Mouse (Mus musculus): ENCODE measurements at regions not wholly inside any gene's neighbourhood (a gene's known extent, or its start where the extent isn't known, plus 50 kb on each side); places are given as distances from the start of the nearest gene placed in this dataset.

DNA sequence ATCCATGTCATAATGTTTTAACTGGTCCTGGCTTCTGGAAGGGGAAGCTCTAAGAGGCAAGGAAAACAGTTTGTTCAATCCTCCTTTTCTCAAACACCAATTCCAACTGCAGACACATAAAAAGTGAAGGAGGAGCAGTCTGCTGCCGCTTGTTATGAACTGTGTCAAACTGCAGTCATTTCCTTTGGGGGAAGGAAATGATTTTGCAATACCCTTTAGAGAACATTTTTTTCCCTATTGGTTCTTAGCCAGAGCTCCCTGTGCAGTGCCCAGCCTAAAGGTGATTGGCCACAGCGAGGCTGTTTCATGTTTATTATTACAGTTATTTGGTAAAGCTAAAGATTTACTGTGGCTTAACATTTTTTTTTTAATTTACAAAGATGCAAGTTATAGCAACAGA is 1132.6 kb upstream of the Fbxo33 start:
- DNase-seq: peak; percentile 3

DNA sequence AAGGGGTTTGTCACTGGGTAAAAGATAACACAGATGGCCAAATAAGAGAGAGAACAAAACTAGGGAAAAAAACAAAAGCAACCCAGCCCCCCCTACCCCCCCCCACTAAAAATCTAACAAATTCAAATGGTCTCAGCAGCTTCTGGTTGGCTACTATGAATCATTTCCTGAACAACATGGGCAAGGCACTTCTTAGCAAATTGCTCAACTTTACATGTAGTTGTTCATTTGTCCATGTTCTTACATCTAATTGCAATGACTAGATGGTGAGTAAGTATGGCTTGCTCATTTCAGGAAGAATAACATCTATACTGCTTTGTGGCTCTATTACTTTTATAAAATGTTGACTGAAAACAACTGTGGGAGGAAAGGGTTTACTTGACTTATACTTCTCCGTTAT is 1124.9 kb upstream of the Fbxo33 start:
- no peak for DNase-seq

DNA sequence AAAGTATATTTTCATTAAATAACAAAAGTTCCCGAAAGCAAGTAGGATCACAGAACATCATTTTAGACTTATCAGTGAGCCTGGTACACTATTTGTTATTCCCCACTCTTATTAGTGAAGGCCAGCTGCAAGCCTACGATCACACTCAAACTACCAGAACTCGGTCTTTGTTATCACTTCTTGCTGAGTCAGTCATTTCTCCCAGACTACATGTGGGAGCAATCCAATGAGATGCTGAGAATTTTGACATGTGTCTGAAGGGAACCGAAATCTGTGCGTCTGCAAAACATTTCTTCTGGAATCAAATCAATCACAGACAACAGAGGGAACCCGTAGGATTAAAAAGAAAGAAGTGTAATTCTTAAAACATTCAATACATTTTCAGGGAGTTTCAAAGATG is 1100.5 kb upstream of the Fbxo33 start:
- no peak for DNase-seq

DNA sequence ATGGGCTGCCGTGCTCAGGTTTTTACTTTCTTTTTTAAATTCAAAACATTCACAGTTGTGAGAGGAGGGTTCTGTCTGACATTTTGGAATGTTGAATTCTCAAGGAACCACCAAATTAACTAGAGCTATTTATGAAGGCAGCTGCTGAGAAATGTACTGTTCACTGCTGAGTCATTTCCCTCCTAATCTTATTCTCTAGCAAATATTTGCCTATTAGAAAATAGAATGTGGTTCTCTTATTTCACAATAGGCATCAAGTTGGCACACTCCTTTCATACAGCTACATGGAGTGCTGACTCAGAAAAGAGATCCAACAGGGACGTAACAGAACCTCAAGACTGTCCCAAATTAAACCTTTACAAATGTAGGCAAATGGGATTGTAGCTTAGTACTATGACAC is 1073.1 kb upstream of the Fbxo33 start:
- DNase-seq: no peak

DNA sequence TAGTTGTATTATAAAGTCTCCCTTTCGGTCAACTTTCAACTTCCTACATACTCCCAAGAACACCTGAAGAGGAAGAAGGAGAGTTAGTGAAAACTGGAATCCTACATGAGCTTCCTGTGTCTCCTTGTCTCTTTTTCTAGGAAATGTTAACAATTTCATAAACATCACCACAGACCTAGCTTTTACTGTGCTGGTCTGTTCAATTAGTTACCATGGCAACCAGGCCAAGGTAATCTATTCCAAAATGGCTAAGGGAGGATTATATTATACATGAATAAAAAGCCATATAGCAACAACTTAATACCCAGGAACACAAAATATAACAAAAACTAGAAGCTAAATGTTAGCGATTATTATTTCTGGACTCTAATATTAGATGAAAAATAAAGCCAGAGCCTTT is 1069.3 kb upstream of the Fbxo33 start:
- DNase-seq: no peak

DNA sequence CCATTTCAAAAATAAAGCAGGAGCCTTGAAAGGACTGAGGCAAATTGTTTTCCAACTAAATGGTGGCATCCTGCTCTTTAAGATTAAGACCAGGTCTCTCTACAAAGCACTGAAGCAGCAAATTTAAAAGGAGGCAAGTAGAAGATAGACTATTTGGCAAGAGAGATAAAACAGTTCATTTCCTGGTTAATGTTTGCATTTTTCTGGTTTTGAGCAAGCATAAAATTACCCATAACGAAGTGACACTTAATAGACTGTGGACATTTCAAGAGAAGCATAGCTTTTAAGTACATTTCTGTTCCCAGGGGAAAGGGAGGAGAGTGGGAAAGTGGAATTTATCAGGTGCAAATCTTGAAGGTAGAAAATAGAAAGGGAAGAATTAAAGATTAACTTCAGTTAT is 1035.8 kb upstream of the Fbxo33 start:
- no peak for DNase-seq

DNA sequence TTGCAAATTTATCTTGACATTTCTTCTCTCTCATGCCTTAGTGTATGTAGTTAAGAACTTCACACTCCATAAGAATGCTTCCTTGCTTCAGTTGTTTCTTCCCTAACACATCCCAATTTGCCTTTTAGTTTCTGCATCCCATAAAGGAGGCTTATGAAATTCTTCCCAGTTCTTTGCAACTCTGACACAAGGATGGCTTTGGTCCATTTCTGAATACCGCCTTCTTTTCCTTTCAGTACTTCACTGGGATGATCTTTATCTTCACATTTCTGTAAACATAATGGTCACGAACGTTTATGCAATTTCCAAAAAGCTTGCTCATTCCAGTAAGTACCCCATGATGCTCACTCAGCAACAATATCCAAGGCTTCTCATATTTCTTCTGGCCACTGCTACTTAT is 994.5 kb upstream of the Fbxo33 start:
- no peak for DNase-seq

DNA sequence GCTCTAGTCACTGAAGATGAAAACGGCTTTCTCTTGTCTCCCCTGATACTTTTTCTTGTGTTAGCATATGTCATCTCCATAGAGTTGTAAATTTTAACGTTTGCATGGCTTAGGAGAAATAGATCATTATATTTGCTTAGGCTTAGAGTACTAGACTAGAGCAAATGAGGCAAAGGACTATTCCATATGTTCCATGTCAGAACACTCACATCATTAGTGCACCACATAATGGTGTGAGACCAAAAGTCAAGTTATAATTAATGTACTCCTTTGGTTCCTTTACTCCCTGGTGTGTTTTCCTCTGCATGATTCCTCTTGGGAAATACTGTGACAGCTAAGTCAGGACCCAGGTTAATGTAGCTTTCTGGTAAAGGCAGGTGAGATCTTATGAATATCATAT is 956.2 kb upstream of the Fbxo33 start:
- no peak for DNase-seq

DNA sequence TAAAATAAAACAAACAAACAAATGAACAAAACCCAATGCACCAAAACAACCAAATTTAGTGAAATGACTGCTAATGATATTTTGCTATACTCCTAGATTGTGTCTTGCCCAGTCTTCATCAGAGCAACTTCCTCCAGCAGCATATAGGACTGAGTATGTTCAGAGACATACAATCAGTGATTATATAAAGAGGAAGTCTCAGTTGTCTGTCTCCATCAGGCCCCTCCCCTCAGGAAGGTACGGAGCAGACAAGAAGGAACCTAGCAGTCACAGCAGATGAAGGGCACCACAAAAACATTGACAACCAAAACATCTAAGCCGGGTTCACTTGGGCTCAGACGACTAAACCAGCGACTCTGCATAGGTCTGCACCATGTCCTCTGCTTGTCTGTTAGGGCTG is 930.7 kb upstream of the Fbxo33 start:
- DNase-seq: no peak

DNA sequence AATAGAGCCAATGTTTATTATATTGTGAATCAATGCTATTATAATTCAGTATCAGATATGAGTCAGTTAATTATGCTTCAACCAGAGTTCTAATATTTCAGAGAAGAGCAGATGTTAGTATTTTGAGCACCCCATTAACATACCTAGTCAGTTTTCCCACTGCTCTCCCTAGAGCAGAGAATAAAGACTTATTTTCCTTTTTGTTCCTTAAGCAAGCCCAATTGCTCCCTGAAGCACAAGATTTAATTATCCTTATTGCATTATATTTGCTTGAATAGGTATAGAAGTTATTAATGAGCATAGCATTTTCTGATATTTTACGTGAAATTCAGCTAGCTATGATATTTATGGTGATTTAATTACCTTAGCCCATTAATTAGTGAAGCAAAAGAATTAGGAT is 927.8 kb upstream of the Fbxo33 start:
- DNase-seq: no peak

Measured in adrenal gland, postnatal 10 days (tissue).